Mouse (Mus musculus): ENCODE results near the gene Slc12a8. TPM values are rescaled to one million over a fixed set of nuclear protein-coding genes. Genes with fewer than 3 reads are reported as not detected.
A peak's percentile ranks its signal among the peaks of the same experiment; 100 is the strongest.

Slc12a8 gene
- total RNA-seq, 2 experiments from 2014 or later: 0.92 to 1.3 TPM

DNA sequence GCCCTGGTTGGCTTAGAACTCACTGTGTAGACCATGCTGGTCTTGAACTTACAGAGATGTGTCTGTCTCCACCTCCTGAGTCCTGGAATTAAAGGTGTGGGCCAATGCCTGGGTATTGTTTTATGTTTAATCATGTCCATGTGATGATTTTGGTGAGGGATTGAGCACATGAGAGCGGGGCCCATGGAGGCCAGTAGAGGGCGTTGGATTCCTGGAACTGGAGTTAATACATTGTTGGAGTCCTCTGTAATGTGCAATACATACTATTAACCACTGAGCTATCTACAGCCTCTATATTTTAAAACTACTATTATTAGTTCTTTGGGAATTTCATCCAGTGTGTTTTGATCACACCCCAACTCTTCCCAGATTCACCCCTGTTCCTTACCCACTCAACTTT, 27.2 kb downstream of the Slc12a8 start:
- no peak for DNase-seq

- DNase-seq: no peak
Measured at GRCm38 (mm10) chr16:33545530-33545929, 28.4 kb downstream of the Slc12a8 start.

DNA sequence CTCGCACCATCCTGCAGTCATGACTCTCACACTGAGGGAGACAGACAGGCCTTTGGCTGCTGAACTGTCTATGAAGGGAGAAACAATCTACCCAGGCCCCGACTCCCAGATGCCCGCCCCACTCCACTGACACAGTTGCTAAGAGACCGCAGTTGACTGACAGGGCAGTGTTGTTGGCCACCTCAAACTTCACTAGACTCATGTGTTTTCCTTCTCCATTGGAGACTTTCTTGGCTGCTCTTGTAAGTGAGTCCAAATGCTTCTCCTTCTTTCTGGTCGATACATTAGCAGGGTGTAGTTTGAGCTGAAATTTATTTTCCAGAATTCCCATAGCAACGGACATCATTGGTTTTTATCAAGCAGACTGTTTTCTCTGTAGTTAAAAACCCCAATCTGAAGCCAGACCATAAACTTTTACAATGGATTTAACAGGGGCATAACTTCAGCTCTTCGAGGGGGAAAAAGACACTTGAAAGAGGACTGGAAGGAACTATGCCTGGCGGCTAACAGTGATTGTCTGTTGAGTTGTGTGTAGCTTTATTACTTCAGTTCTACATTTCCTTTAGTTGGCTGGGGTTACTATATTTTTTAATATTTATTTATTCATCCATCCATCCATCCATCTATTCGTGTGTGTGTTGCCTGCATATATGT, 36.7 kb downstream of the Slc12a8 start:
- DNase-seq: peak; percentile 52

DNA sequence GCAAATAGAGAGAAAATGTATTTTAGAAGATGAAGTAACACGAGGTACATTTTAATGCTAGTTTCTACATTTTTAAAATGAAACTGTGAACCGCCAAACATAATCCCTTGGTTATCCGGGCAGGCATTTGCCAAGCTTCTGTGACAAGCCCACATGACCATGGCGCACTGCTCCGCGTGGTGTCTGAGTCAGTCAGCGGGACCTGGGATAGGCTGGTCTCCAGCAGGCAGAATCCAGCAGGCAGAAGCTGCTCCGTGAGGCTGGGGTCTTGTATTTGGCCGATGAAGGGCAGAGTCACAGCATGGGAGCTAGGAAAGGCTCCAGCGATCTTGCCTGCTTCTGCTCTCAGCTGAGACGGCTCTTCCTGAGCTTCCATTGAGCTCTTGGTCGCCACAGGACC, 41.0 kb downstream of the Slc12a8 start:
- no peak for DNase-seq

GRCm38 (mm10) chr16:33560281-33560680, 43.2 kb downstream of the Slc12a8 start:
- DNase-seq: peak; percentile 94

DNA sequence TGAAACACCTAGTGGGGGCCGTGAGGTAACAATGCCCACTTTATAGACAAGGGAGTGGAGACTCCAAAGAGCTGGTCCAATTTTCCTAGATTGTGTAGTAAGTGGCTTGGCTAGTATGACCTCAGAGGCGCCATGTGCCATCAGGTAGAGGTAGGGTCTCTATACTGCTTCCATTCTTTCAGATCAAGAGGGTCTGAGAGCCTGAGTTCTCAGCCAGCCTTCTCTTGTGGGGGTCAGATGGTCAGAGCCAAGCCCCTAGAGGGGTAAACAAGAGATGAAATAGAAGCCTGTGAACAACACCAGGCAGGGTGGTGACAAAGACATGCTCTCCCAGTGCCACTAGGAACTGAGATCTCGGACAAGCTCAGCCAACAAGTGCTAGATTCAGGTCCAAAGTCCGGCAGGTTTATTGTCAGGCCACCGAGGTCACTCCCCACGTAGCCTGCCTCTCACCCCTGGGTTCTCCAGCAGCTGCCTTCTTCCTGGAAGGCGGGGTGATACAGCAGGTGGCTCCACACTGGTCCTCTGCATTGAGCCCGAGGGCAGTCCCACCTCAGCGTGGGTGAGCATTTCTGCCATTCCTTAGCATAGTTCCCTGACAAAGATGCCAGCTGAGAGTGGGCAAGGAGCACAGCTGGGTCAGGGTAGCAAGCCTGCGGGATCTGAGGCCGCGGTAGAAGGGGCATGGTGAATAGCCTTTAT, 44.3 kb downstream of the Slc12a8 start:
- no peak for DNase-seq

GRCm38 (mm10) chr16:33562874-33563537, 45.9 kb downstream of the Slc12a8 start:
- peak; percentile 52 for DNase-seq

DNA sequence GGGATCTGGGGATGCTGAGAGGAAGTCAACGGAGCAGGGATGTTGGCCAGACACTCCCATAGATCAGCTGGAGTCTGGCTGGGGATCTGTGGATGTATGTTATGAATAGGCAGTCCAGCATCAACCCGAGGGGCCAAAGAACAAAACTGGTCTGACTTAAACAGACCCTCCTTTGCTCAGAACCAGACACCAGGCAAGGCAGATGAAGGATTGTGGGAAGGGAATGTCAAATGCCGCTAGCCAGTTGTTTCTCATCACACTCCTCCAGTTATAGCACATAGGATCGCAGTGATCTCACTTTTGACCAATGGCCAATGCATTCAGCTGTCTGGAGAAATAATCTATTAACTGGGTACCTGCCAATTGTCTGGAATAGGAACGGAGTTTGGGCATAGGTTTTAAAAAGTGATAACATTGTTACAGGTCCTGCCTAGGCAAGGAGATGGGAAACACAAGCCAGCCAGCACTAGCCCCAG, 46.4 kb downstream of the Slc12a8 start:
- DNase-seq: peak; percentile 53

GRCm38 (mm10) chr16:33566467-33566866, 49.3 kb downstream of the Slc12a8 start:
- no peak for DNase-seq

DNA sequence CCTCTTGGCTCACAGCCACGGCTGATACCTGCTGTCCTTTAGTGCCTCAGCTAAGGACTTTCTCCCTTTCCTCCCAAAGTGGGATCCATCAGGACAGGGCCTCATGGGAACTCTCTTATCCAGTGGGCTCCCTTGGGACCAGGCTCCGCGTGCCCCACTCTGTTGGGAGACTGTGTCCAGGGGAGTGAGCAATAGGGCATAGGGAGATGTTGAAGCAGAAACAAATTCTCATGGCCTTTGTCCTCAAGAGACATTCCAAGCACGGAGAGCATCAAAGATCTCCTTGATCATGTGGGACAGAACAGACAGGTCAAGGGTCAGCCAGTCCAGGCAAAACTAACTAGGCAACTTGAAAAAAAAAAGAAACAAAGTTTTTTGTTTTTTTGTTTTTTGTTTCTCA, 50.6 kb downstream of the Slc12a8 start:
- no peak for DNase-seq

- DNase-seq: no peak
Measured at GRCm38 (mm10) chr16:33568269-33569016, 51.3 kb downstream of the Slc12a8 start.

DNA sequence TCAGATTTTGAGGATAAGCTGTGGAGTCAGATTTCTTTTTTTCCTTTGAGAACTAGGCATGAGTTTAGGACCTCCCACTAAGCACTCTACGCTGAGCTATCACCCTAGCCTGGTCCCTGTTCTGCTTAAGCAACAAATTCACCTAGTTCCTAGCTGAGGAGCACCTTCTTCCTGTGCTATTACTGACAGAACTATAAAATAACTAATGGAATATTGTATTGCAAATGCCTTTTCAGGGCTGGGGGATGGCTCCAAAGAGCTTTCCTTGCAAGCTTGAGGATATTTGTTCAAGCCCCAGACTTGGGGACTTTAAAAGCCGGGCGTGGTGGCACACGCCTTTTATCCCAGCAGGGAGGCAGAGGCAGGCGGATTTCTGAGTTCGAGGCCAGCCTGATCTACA, 55.5 kb downstream of the Slc12a8 start:
- DNase-seq: no peak

DNA sequence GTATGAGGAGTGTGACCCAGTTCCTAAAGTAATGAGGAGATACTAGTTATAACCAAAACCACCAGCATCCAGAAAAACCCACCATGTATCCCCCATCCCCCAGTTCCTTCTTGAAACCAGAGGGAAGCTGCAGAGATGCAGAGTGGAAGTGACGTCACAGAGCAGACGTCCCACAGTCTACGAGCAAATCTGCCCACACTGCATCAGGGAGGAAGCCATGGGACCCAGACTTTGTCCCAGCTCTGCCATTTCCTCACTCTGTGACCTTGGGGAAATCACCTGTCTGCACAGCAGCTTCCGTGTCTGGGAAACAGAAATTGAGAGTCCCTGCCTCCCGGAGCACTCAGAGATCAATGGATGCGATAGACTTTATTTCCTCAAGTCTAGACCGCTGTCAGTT, 56.6 kb downstream of the Slc12a8 start:
- DNase-seq: no peak

DNA sequence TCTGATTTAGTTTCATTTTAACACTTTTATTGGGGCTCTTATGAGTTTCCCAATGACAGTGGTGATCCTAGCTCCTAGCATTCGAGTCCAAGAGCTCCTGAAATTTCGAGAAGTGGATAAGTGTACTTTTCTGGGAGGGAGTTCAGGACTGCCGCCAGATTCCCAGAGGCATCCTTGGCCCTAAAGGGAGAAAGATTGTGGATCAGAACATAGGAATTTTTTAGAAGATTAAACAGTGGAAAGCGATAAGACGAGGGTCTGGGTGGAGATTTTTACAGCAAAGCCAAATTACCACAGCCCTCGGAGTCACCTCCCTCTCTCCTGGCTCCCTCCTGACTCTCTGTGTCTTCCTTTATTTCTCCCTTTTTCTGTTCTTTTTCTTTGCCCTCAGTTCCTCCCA, 58.6 kb downstream of the Slc12a8 start:
- DNase-seq: no peak

GRCm38 (mm10) chr16:33576271-33577189, 59.4 kb downstream of the Slc12a8 start:
- peak; percentile 53 for DNase-seq

DNA sequence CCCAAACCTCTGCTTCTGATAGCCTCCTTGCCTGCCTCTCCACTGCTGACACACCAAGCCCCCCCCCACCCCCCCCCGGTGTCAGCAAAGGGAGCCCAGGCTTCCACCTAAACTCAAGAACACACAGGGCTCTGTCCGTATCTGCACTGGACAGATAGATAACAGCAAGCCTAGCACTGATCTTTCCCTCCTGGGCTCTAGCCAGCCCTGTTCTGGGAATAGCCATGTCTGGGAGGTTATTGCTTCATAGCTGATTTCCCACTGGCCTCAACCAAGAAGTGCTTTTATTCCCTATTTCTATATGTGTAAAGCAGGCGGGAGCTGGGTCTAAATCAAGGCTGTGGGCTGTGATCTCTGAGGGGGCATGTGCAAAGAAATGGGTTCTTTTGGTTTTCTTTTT, 61.3 kb downstream of the Slc12a8 start:
- DNase-seq: peak; percentile 49

- no peak for DNase-seq
Measured at GRCm38 (mm10) chr16:33580331-33580730, 63.2 kb downstream of the Slc12a8 start.

DNA sequence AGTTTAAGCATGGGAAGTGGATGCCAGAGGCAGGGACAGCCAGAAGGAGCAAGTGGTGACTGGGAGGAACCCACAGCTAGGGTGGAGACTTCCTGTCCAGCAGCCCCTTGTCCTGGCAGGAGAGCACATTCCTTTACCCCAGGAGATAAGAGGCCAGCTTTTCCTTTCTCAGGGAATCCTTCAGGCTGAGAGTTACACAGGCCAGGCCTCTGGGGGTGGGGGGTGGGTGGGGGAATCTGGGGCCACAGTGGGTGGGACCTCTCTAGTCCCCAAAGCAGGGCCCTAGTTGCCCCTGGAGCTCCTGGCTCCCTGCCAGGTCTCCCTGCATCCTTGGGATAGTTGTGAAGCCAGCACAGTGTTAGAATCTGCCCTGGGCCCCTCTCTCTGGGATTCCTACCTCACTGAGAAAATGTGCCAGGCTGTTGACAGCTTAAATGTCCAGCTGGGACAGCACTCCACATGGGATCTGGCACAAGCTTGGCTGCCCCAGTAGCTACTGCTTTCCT, 63.7 kb downstream of the Slc12a8 start:
- DNase-seq: peak; percentile 91

DNA sequence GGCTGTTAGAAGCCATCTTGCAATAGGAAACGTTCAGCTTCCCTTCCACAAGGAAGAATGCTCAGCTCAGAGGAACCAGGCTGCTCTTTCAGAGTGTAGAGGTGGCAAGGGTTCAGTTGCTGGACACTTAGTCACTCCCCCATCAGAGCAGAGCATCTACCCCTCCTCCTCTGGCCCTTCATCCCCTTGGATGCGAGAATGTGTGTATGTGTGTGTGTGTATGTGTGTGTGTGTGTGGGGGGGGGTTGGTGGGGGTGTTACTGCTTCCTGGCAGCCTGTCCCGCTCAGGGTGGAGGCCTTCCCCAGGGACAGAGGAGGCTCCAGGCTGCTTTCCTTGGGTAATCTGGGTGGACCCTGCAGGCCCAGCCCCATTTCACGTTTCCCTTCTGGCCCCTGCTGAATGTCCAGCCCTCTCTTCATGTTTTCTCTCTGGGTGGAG, 64.6 kb downstream of the Slc12a8 start:
- peak; percentile 74 for DNase-seq

GRCm38 (mm10) chr16:33582495-33582894, 65.4 kb downstream of the Slc12a8 start:
- no peak for DNase-seq

GRCm38 (mm10) chr16:33583333-33583732, 66.2 kb downstream of the Slc12a8 start:
- no peak for DNase-seq

Data from heart, postnatal 4 days (tissue).